Mouse (Mus musculus): ENCODE measurements around the gene Crim1.

Crim1 gene

GRCm38 (mm10) chr17:78286021-78286420 is 86.0 kb downstream of the Crim1 start:
- no peak for DNase-seq (ENCODE audit: inconsistent ontology term)

DNA sequence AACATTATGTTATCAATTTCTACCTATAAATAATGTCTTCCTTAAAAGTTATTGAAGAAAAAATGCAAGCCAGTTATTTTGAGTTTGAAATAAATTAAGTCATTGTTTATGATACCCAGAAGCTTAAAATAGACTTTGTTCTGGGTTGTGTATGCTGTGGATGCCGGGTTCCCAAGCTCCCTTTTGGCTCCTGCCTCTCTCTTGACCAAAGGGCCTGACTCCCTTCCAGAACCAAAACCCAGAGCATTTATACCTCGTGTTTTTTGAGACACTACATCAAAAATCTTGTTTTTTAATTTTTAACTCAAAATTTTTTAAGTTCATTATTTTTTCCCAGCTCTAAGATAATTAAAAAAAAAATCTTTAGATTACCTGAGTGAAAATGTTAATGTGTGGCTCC is 87.3 kb downstream of the Crim1 start:
- DNase-seq (ENCODE audit: inconsistent ontology term), result no peak

DNA sequence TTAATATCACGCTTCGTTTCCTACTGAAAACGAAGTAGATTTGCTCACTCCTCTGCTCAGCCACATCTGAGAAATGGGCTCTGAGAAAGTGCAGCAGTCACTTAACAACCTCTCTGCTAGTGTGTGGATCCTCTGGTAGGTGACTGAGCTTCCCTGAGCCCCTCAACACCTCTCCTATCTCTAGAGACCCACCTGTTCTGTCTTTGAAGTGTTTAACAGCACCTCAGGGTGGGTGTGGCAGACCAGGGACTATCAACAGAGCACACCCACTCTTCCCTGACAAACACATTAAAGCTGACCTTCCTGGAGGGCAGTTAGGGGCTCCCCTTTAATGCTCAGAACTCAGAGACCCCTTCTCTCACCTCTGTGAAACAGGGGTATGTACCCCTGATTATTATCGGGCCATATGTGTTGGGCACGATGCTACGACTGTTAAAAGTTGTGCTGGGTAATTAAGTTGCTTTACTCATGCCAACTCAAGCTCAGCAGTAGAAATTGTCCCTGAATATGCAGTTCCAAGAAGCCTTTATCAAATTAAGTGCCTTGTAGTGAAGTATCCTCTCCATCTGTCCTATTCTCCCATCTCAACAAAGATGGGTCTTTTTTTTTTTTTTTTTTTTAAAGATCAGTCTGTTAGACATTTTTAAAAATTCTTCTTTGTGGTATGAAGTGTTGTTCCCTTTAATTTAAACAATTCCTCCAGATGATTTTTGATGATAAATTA is 90.3 kb downstream of the Crim1 start:
- DNase-seq (ENCODE audit: inconsistent ontology term), result no peak

DNA sequence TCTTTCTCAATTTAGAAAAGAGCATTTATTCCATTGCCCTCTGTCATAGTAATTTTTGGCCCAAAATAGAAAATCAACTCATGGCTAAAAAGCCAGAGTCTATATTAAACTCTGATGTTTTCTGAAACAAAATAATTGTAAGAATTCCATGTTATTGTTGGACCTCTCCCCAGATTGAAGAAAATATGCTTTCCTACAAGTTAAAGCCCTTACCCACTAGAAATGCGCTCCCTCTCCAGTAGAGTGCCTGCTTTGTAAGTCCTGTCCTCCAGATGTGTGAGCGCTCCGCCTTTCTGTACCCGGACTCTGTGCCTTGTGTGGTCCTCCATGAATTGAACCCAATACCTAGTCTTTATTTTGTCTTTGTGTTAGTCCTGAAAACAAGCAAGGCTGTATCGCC is 91.0 kb downstream of the Crim1 start:
- DNase-seq (ENCODE audit: inconsistent ontology term), result no peak

DNA sequence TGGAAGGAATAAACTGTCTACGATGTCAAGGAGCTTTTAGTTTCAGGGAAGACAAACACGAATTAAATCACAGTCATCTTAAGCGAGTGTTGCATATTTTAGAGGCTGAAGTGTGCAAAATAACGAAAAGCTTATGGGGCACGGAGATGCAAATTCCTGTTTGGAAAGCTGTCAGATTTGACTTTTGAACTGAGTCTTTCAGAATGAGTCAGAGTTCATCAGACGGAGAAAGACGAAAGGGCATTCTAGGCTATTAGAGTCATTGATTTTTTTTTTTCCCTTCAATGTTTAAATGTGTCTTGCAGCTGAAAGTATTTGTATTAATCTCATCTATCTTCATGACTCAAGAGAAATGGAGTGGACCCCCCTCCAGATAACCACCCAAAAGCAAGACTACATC is 92.3 kb downstream of the Crim1 start:
- DNase-seq (ENCODE audit: inconsistent ontology term), result no peak

- DNase-seq (ENCODE audit: inconsistent ontology term), result no peak
Observed at GRCm38 (mm10) chr17:78292827-78293488, 92.9 kb downstream of the Crim1 start.

- DNase-seq (ENCODE audit: inconsistent ontology term), result no peak
Observed at GRCm38 (mm10) chr17:78295979-78296378, 95.9 kb downstream of the Crim1 start.

DNA sequence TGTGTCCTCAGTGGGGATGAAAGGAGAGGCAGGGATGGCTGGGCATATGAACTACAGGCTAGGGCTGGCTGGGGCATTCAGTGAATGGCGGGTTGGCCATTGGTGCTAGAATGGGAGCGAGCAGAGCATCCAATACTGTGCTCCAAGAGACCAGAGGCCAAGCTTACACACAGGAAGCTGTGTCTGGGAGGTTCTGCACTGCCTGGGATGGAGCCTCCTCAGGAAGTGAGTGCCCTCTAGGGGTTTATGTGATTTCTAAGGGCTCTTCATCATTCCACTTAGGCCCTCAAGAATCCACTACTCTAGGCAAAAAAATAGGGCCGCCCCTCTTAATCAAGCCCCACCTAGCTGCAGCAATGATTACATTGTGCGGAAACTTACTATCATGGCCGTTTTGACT is 98.1 kb downstream of the Crim1 start:
- DNase-seq (ENCODE audit: inconsistent ontology term), result no peak

GRCm38 (mm10) chr17:78298967-78299540 is 99.0 kb downstream of the Crim1 start:
- DNase-seq (ENCODE audit: inconsistent ontology term), result no peak

GRCm38 (mm10) chr17:78303053-78303452 is 103.0 kb downstream of the Crim1 start:
- no peak for DNase-seq (ENCODE audit: inconsistent ontology term)

DNA sequence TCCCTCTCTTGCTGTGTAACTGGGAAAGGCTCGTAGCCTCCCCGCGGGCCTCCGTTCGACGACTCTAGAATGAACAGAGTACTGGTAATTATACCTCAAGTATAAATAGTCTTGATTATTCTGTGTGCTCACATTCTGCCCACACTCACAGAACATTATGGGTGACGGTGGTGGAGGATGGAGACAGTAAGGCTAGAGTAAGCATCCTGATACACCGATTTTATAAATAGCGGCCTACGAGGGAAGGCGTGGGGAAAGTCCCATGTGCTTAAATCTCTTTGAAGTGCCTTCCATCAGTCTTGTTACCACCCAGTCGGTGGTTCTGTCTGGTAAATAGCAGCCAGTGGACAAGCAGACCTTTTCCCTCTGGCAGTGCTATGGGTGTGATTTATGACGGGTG is 104.0 kb downstream of the Crim1 start:
- no peak for DNase-seq (ENCODE audit: inconsistent ontology term)

DNA sequence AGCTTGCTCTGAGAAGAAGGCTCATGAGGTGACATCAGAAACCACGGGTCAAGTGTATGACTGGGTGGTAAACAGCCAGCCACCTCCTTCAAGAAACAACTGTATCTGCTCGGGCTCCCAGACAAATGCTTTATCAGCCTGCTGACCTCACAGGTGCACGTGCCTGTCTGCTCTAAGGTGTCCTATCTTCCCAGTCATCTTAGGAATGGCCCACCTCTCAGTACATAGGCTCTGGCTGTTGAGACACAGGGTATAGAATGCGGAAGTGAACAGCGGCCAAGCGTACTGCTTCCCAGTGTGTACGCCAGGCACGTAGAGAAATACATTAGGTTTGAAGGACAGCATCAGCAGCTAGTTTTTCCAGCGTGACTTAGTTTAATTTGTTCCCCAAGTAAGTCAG is 106.4 kb downstream of the Crim1 start:
- DNase-seq (ENCODE audit: inconsistent ontology term), result no peak

GRCm38 (mm10) chr17:78308221-78308620 is 108.2 kb downstream of the Crim1 start:
- peak; percentile 32 for DNase-seq (ENCODE audit: inconsistent ontology term)

- DNase-seq (ENCODE audit: inconsistent ontology term), result no peak
Observed at GRCm38 (mm10) chr17:78313006-78313405, 113.0 kb downstream of the Crim1 start.

DNA sequence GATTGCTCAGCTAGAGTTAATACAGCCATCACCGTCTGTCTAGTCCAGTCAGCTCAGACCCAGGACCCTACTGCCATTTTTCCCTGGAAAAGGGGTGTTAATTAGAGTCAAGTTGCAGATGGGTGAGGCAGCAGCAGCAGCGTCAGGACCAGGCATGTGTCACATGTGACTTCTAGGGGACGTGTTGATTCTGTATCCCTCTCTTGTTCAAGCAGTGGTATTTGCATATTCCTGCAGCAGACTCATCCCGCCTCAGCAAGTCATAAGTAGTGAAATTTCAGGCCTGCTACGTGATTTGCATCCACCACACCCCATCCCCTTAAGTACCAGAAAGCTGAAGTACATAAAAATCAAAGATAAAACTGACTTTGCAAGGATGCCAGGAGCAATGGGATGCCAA is 113.6 kb downstream of the Crim1 start:
- peak; percentile 48 for DNase-seq (ENCODE audit: inconsistent ontology term)

GRCm38 (mm10) chr17:78315659-78316058 is 115.6 kb downstream of the Crim1 start:
- DNase-seq (ENCODE audit: inconsistent ontology term), result no peak

- DNase-seq (ENCODE audit: inconsistent ontology term), result no peak
Observed at GRCm38 (mm10) chr17:78317381-78317780, 117.3 kb downstream of the Crim1 start.

DNA sequence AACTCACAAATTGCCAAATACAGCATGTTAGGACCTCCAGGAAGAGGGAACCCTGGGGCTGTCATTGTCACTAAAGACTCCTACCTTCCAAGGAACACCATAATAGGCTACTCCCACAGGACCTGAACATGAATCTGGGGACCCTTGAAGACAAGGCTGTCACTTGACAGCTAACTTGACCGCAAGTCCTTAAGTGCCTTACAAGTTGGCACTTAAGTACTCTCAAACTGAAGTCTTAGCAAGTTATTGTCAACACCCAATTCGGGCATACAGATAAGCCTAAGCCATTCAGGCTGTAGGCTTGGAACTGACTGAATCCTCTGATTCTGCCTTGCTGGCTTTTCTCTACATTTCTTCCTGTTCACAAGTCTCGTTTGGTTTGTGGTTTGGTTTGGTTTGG is 118.8 kb downstream of the Crim1 start:
- no peak for DNase-seq (ENCODE audit: inconsistent ontology term)

DNA sequence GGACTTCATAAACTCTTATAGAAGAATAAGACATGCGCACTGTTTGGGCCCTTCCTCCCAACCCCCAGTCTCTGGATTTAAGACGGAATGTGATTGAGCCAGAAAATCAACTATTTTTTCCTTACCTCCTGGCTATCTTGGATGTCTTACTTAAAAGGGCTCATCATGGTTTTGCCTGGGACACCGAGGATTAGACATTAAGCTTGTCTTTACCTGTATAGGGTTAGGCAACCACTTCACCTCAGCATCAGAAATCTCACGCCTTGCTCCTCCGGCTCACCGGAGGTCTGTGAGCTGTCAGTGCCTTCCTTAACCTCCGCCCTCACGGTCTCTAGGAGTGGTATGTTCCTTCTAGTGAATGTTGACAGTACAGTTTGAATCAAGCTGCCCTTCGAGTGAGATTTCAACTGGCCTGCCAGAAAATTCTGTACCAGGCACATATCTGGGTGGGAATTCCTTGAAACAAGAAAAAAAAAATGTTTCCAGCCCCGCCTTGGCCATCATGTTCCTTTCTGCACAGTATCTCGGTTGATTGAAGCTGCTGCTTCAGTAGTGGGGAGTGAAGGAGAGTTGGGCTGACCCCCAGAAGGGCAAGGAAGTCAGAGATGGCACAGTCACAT is 121.3 kb downstream of the Crim1 start:
- DNase-seq (ENCODE audit: inconsistent ontology term), result no peak

DNA sequence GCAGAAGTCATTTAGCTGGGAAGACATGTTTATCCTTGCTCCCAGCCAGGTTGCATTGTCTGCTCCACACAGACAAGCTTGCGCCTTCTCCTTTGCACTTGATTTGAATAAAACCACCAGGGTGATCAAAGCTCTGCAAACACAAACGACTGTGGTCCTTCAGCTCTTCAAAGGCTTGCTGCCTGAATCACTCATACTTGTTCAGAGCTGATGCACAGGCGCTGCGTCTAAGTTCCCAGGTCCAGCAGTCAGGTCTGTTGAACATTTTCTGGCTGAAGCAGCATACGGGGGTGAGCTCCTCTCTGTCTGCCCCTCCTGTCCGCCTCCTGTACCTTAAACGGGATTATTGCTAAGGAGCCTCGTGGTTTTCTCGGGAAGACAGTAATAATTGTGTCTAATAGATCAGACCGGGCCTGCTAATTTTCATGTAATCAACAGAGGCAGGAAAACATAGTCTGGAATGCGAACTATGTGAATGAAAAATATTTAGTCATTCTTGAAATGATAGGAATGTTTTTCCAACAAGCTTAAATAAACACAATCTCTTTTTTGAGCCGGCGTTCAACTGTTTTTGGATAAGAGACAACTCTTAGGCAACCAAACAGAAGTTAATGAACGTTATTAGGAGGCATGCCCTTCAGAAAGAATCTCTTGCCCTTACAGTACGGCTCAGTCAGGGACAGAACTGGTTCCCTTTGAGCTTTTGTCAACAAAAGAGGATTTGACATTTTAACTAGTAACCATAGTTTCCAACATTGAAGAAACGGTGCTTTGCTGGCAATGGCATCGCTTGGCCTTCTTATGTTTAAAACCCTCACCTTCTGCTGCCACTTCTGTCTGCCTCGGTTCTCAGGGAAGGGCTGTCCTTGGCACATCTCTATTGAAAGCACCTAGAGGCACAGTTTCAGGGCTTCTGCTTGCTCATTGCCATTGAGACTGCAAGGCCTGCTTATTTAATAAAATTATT is 122.6 kb downstream of the Crim1 start:
- peak; percentile 89 for DNase-seq (ENCODE audit: inconsistent ontology term)

GRCm38 (mm10) chr17:78325761-78326332 is 125.8 kb downstream of the Crim1 start:
- DNase-seq (ENCODE audit: inconsistent ontology term), result peak; percentile 91
